13 mouse cellular contexts compared by ENCODE assay signal in the genomic region with DNA sequence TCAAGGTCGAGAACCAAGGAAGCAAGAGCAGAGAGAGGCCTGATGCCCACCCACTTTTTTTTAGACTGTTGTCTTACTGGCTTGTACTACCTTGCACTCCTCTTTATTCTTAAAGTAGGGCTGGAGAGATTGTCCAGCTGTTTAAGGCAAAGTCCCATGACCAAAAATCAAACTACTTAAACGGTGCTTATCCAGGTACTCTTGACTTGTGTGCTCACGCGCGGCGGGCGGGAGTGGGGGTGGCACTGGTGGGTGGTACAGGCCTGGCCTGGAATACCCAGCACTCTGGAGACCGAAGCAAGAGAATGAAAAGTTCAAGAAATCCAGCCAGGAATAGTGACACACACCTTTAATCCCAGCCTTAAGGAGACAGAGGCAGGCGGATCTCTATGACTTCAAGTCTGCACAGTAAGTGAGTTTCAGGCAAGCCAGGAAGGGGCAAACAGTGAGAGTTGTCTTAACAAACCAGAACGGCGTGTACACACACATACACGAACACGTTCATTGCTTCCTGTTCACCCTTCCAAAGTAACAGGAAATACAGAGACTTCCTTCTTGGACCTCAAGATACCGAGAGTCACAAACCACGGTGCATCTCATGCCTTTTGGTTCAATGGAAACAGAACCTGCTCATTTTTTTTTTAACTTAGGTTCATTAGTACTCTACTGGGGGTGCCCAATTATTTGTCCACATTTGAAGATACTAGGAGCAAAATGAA.
"Had no signal": no experiment of that assay in that cellular context is flagged by ENCODE, and none has a peak within 500 bp of the region (broad histone marks: within the 10 kb centered on the region; RNA-seq: fewer than 3 reads in every experiment).

No protein-coding gene starts in this region.

- H3K9me3 ChIP-seq: kidney, embryonic 15.5 days; limb, embryonic 15.5 days; liver, embryonic 12.5 days; megakaryocyte, embryonic 14.5 days; midbrain, embryonic 15.5 days; neural tube, embryonic 15.5 days had no signal

- H3K4me3 ChIP-seq: kidney, embryonic 15.5 days; limb, embryonic 15.5 days; liver, embryonic 12.5 days; megakaryocyte, embryonic 14.5 days; midbrain, embryonic 15.5 days; neural tube, embryonic 15.5 days had no signal

- H3K36me3 ChIP-seq: kidney, embryonic 15.5 days; limb, embryonic 15.5 days; liver, embryonic 12.5 days; midbrain, embryonic 15.5 days; neural tube, embryonic 15.5 days had no signal

- H3K4me1 ChIP-seq: liver, embryonic 12.5 days; midbrain, embryonic 15.5 days had no signal

- H3K9ac ChIP-seq: kidney, embryonic 15.5 days; limb, embryonic 15.5 days; liver, embryonic 12.5 days; midbrain, embryonic 15.5 days; neural tube, embryonic 15.5 days had no signal

- H3K27me3 ChIP-seq: kidney, embryonic 15.5 days; limb, embryonic 15.5 days; midbrain, embryonic 15.5 days; neural tube, embryonic 15.5 days had no signal

- ATAC-seq: liver, embryonic 12.5 days; midbrain, embryonic 15.5 days had no signal

- DNase-seq: kidney, adult 2 months; kidney, postnatal 14 days; right cerebral cortex, adult 18-20 months; right cerebral cortex, postnatal 25 days; thymus, postnatal 14 days had no signal

- H3K4me2 ChIP-seq: kidney, embryonic 15.5 days; limb, embryonic 15.5 days; liver, embryonic 12.5 days; midbrain, embryonic 11.5 days; midbrain, embryonic 15.5 days; neural tube, embryonic 15.5 days had no signal

- H3K27ac ChIP-seq: kidney, embryonic 15.5 days; limb, embryonic 15.5 days; liver, embryonic 12.5 days; midbrain, embryonic 15.5 days; neural tube, embryonic 15.5 days; stomach, postnatal 0 days had no signal
